Mouse (Mus musculus) MEL (cell line): ENCODE measurements around the gene Stk10. TPM values are rescaled to one million over a fixed set of nuclear protein-coding genes. Genes with fewer than 3 reads are reported as not detected.

ENCODE experiments used
- DNase-seq: peaks from one replicate; pipeline ENCODE4 v3.0.0; 2011; ENCODE audit warnings: low read depth, low spot score
- H3K27ac ChIP-seq: 2 replicates; pipeline ENCODE4 v1.5.1; 2012; ENCODE audit warnings: low read depth, mild to moderate bottlenecking, control low read depth, low read length, moderate library complexity; ENCODE audit not compliant: control insufficient read depth
- H3K27me3 ChIP-seq, 2 experiments: fragments of 150-350 bp in 1 of 2; sonication (generic) in 1 of 2; 2 replicates each; pipeline ENCODE4 v1.6.1; 2012; ENCODE audit warnings: low read length in 2 of 2, mild to moderate bottlenecking in 2 of 2, improper control_type of control experiment in 1 of 2, moderate library complexity in 1 of 2; ENCODE audit not compliant: insufficient read depth in 2 of 2, control insufficient read depth in 1 of 2
- H3K36me3 ChIP-seq, 2 experiments: 2 replicates each; pipeline ENCODE4 v1.6.1; 2012 to 2014; ENCODE audit warnings: low read length in 2 of 2, improper control_type of control experiment in 1 of 2, inconsistent platforms in 1 of 2, mild to moderate bottlenecking in 1 of 2; ENCODE audit not compliant: insufficient read depth in 2 of 2, control insufficient read depth in 1 of 2
- H3K4me1 ChIP-seq, 2 experiments: fragments of 150-350 bp in 1 of 2; sonication (generic) in 1 of 2; 2 replicates each; pipeline ENCODE4 v1.6.1; 2012; ENCODE audit warnings: low read length in 2 of 2, improper control_type of control experiment in 1 of 2, mild to moderate bottlenecking in 1 of 2; ENCODE audit not compliant: insufficient read depth in 2 of 2, control insufficient read depth in 1 of 2
- H3K4me3 ChIP-seq, 2 experiments: fragments of 150-350 bp in 1 of 2; sonication (generic) in 1 of 2; 2 replicates each; pipeline ENCODE4 v1.5.1; 2012; ENCODE audit warnings: low read depth in 2 of 2, low read length in 2 of 2, mild to moderate bottlenecking in 2 of 2, moderate library complexity in 2 of 2, control low read depth in 1 of 2, improper control_type of control experiment in 1 of 2; ENCODE audit not compliant: control insufficient read depth in 1 of 2, insufficient read depth in 1 of 2
- H3K79me2 ChIP-seq: 2 replicates; pipeline ENCODE4 v1.6.1; 2012; ENCODE audit warnings: mild to moderate bottlenecking, low read length, moderate library complexity; ENCODE audit not compliant: control insufficient read depth, poor library complexity, insufficient read depth
- H3K9ac ChIP-seq: 2 replicates; pipeline ENCODE4 v1.6.1; 2012; ENCODE audit warnings: low read depth, mild to moderate bottlenecking, control low read depth, low read length, moderate library complexity; ENCODE audit not compliant: control insufficient read depth, poor library complexity, severe bottlenecking
- H3K9me3 ChIP-seq: fragments of 150-350 bp; sonication (generic); replicated peaks from 2 replicates; pipeline ENCODE4 v1.6.1; 2012; ENCODE audit warnings: mild to moderate bottlenecking, low read length, improper control_type of control experiment, moderate library complexity; ENCODE audit not compliant: insufficient read depth
- BHLHE40 ChIP-seq: IDR thresholded peaks from 2 replicates; pipeline ENCODE4 v1.6.1; 2012; ENCODE audit warnings: low read depth, mild to moderate bottlenecking, inconsistent platforms, low read length, improper control_type of control experiment, borderline replicate concordance
- CHD2 ChIP-seq: IDR thresholded peaks from 2 replicates; pipeline ENCODE4 v1.6.1; 2011; ENCODE audit warnings: low read length, improper control_type of control experiment
- CTCF ChIP-seq, 3 experiments: IDR thresholded peaks in 2 of 3; conservative IDR thresholded peaks in 1 of 3; 2 replicates each; pipeline ENCODE4 v1.5.1; 2011 to 2012; ENCODE audit warnings: low read length in 3 of 3, low read depth in 2 of 3, mild to moderate bottlenecking in 2 of 3, improper control_type of control experiment in 1 of 3, inconsistent platforms in 1 of 3, mixed read lengths in 1 of 3, moderate library complexity in 1 of 3; ENCODE audit not compliant: control insufficient read depth in 1 of 3, insufficient read depth in 1 of 3, poor library complexity in 1 of 3, severe bottlenecking in 1 of 3
- ELF1 ChIP-seq: IDR thresholded peaks from 2 replicates; pipeline ENCODE4 v1.6.1; 2014; ENCODE audit warnings: low read depth, mild to moderate bottlenecking, inconsistent platforms, low read length, improper control_type of control experiment, moderate library complexity
- GATA1 ChIP-seq: IDR thresholded peaks from 2 replicates; pipeline ENCODE4 v1.6.1; 2011; ENCODE audit warnings: low read depth, low read length, improper control_type of control experiment
- HCFC1 ChIP-seq: IDR thresholded peaks from 2 replicates; pipeline ENCODE4 v1.6.1; 2012; ENCODE audit warnings: low read depth, mild to moderate bottlenecking, inconsistent platforms, low read length, improper control_type of control experiment, moderate library complexity
- MAFK ChIP-seq: IDR thresholded peaks from 2 replicates; pipeline ENCODE4 v1.6.1; 2011; ENCODE audit warnings: low read depth, mild to moderate bottlenecking, low read length, improper control_type of control experiment, borderline replicate concordance
- MAX ChIP-seq: IDR thresholded peaks from 2 replicates; pipeline ENCODE4 v1.6.1; 2011; ENCODE audit warnings: low read length, improper control_type of control experiment
- MAZ ChIP-seq: IDR thresholded peaks from 2 replicates; pipeline ENCODE4 v1.6.1; 2012; ENCODE audit warnings: low read depth, mild to moderate bottlenecking, inconsistent platforms, low read length, improper control_type of control experiment
- MYC ChIP-seq: IDR thresholded peaks from 2 replicates; pipeline ENCODE4 v1.6.1; 2011; ENCODE audit warnings: low read depth, mild to moderate bottlenecking, low read length, improper control_type of control experiment, moderate library complexity
- NELFE ChIP-seq: IDR thresholded peaks from 2 replicates; pipeline ENCODE4 v1.6.1; 2011; ENCODE audit warnings: low read depth, low read length, improper control_type of control experiment
- NRF1 ChIP-seq: IDR thresholded peaks from 2 replicates; pipeline ENCODE4 v1.6.1; 2014; ENCODE audit warnings: low read depth, mild to moderate bottlenecking, inconsistent platforms, low read length, improper control_type of control experiment, moderate library complexity; ENCODE audit not compliant: poor library complexity, insufficient read depth, severe bottlenecking
- POLR2A ChIP-seq, 2 experiments: IDR thresholded peaks; 2 replicates each; pipeline ENCODE4 v1.6.1; 2011 to 2012; ENCODE audit warnings: low read length in 2 of 2, mild to moderate bottlenecking in 2 of 2, control low read depth in 1 of 2, improper control_type of control experiment in 1 of 2, low read depth in 1 of 2, moderate library complexity in 1 of 2; ENCODE audit not compliant: control insufficient read depth in 1 of 2, insufficient read depth in 1 of 2, poor library complexity in 1 of 2
- POLR2AphosphoS5 ChIP-seq: IDR thresholded peaks from 2 replicates; pipeline ENCODE4 v1.6.1; 2012; ENCODE audit warnings: low read depth, borderline replicate concordance, mild to moderate bottlenecking, inconsistent platforms, low read length, moderate library complexity, mixed read lengths
- RAD21 ChIP-seq: IDR thresholded peaks from 2 replicates; pipeline ENCODE4 v1.6.1; 2011; ENCODE audit warnings: mild to moderate bottlenecking, low read depth, low read length, improper control_type of control experiment
- SIN3A ChIP-seq: IDR thresholded peaks from 2 replicates; pipeline ENCODE4 v1.6.1; 2012; ENCODE audit warnings: low read length, improper control_type of control experiment, inconsistent platforms
- SMC3 ChIP-seq: IDR thresholded peaks from 2 replicates; pipeline ENCODE4 v1.6.1; 2011; ENCODE audit warnings: low read depth, low read length, improper control_type of control experiment
- TAL1 ChIP-seq: IDR thresholded peaks from 2 replicates; pipeline ENCODE4 v1.6.1; 2012; ENCODE audit warnings: mild to moderate bottlenecking, inconsistent platforms, low read length, moderate library complexity, mixed read lengths
- TBP ChIP-seq: IDR thresholded peaks from 2 replicates; pipeline ENCODE4 v1.8.0; 2011; ENCODE audit warnings: low read depth, low read length, improper control_type of control experiment
- UBTF ChIP-seq: IDR thresholded peaks from 2 replicates; pipeline ENCODE4 v1.6.1; 2012; ENCODE audit warnings: low read depth, mild to moderate bottlenecking, inconsistent platforms, low read length, improper control_type of control experiment, moderate library complexity, borderline replicate concordance; ENCODE audit not compliant: insufficient read depth
- USF1 ChIP-seq: IDR thresholded peaks from 2 replicates; pipeline ENCODE4 v1.6.1; 2014; ENCODE audit warnings: low read depth, mild to moderate bottlenecking, inconsistent platforms, low read length, improper control_type of control experiment, moderate library complexity
- USF2 ChIP-seq, 2 experiments: IDR thresholded peaks; 2 replicates each; pipeline ENCODE4 v1.6.1; 2011 to 2012; ENCODE audit warnings: improper control_type of control experiment in 2 of 2, low read length in 2 of 2, borderline replicate concordance in 1 of 2, inconsistent platforms in 1 of 2, low read depth in 1 of 2, mild to moderate bottlenecking in 1 of 2; ENCODE audit not compliant: insufficient read depth in 1 of 2
- ZMIZ1 ChIP-seq: IDR thresholded peaks from 2 replicates; pipeline ENCODE4 v1.6.1; 2012; ENCODE audit warnings: low read depth, mild to moderate bottlenecking, inconsistent platforms, low read length, improper control_type of control experiment, moderate library complexity
- ZNF384 ChIP-seq: IDR thresholded peaks from 2 replicates; pipeline ENCODE4 v1.6.1; 2012; ENCODE audit warnings: low read depth, mild to moderate bottlenecking, inconsistent platforms, low read length, improper control_type of control experiment
- polyA plus RNA-seq, 2 experiments: library from polyadenylated mRNA; stranded (reverse) in 1 of 2; unstranded in 1 of 2; fragments of >175 nt in 1 of 2; fragments of >200 nt in 1 of 2; gene quantifications; 2 replicates each; pipeline versions ENCODE4 v1.2.1 to v1.2.4; 2012; ENCODE audit warnings: low replicate concordance in 2 of 2, low read depth in 1 of 2; ENCODE audit not compliant: insufficient read length in 2 of 2, insufficient read depth in 1 of 2, missing spikeins in 1 of 2
- total RNA-seq: library from RNA; depleted of rRNA; stranded (reverse); fragments of 300-350 nt; gene quantifications from 2 replicates; pipeline ENCODE4 v1.2.3, GENCODE M21; 2012

Stk10 gene
- total and polyA plus RNA-seq, 3 experiments, result 10.8 to 14.4 TPM; not detected in 1

DNA sequence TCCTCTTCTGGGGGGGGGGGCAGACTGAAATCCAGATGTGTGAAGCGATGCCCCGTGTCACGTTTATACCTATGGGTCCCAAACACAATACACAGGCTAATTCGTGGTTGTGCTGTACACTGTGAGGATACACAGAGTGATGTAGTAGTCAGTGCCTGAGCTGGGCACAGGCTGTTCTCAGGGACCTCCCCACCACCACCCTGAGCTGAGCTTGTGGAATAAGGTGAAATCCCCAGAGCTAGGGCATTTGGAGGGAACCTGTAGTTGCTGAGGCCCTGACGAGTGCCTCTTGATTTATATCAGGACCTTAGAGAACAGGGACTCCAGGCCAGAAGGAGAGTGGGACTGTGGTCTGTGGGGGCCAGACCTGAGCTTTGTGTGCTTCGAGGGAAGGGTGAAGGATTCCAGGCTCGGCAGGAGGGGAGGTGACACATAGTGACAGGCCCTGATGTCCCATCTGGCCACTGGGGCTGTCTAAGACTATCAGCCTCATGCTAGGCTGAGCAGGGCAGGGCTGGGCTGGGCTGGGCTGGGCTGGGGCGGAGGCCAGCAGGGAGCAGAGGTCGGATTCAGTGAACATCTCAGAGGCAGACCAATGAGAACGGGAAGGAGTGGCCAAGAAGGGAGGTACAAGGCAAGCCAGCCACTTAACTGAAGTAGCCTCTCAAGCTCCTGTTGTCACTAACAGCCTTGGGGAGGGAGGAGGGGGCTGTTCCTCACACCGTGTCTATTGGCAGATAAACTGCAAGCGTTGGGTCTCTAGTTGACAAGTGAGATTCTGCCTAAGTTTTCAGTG lies 68.6 kb downstream of the Stk10 start:
- no peak overlapping the region for H3K9ac ChIP-seq
- H3K27me3 ChIP-seq, result no peaks in the 10 kb centered on the region
- H3K4me3 ChIP-seq, result no peak overlapping the region
- no peak overlapping the region for H3K27ac ChIP-seq
- H3K4me1 ChIP-seq, result no peaks in the 10 kb centered on the region
- no peak for DNase-seq
- H3K9me3 ChIP-seq, result no peaks in the 10 kb centered on the region
- no peak for TF ChIP-seq BHLHE40
- no peak for TF ChIP-seq NELFE
- TF ChIP-seq CHD2, result no peak
- TF ChIP-seq CTCF (IDR thresholded peaks at IDR 0.05 in 2 of 3, conservative IDR thresholded peaks at IDR 0.05 in 1 of 3; ENCODE audit: control insufficient read depth in 1 of 3, insufficient read depth in 1 of 3, low read depth in 2 of 3, low read length in 3 of 3, poor library complexity in 1 of 3, severe bottlenecking in 1 of 3), result no peak
- TF ChIP-seq ELF1, result no peak
- no peak for TF ChIP-seq POLR2AphosphoS5
- no peaks in the 10 kb centered on the region for H3K36me3 ChIP-seq
- no peaks in the 10 kb centered on the region for H3K79me2 ChIP-seq

DNA sequence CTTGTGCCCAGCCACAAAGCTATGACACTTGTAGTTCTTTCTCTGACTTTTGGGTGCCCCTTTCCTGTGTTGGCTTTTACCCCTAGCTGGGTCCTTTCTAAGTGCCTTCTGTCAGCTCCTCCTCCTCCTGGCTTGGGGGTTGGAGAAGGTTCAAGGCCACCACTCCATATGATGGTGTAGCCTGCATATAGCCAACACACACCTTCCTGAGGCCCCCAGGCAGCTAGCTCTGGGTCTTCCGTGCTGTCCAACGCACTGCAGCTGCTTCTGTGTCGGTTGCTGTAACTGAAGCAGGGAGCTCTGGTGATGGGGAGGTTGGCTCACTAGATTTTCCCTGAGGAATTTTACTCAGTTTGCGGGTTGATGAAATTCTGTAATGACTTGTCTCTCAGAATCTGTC lies 71.6 kb downstream of the Stk10 start:
- 0 out of 4 replicates have a peak, but pooled peaks cover 0 to 3% of the 10 kb centered on the region in 2 experiments for H3K36me3 ChIP-seq

DNA sequence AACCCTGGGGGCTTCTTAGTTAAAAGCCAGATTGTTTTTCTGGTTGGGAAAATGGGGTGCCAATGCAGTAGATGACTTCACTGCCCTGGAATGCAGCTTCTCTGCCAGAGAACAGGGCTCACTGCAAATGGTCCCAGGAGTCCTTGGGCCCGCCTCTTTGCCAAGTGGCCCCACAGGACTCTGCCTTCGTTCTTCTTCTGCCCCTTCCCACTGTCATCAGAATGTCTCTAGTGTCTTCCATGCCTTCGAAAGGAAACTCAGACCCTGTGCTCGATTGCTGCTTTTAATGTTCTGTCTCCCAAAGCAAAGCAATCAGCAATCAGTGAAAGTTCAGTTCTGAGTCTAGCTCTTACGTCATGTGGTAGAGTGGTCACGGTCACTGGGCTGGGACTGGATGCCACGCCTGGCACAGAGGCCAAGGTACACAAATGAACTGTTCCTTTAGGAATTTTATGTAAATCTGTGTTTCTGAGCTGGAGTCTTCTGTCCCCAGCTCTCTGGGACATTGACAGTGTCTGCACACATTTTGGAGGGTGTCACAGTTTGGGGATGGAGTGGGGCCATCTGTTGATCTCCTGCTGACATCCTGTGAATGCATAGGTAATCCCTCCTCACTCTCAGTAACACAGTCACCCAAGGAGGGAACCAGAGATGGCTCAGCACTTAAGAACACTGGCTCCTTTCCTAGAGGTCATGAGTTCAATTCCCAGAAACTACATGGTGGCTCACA lies 72.2 kb downstream of the Stk10 start:
- 0 out of 4 replicates have a peak, but pooled peaks cover 0 to 3% of the 10 kb centered on the region in 2 experiments for H3K36me3 ChIP-seq
- no peak overlapping the region for H3K27ac ChIP-seq
- no peaks in the 10 kb centered on the region for H3K79me2 ChIP-seq
- H3K4me1 ChIP-seq, result no peaks in the 10 kb centered on the region
- no peak for DNase-seq
- H3K27me3 ChIP-seq, result no peaks in the 10 kb centered on the region
- H3K9me3 ChIP-seq, result no peaks in the 10 kb centered on the region
- H3K9ac ChIP-seq, result no peak overlapping the region
- no peak overlapping the region for H3K4me3 ChIP-seq
- TF ChIP-seq MYC (no peak), TBP (no peak), POLR2AphosphoS5 (no peak), SIN3A (no peak), GATA1 (no peak), RAD21 (no peak), USF2 (IDR thresholded peaks at IDR 0.05; ENCODE audit: borderline replicate concordance in 1 of 2, insufficient read depth in 1 of 2, low read depth in 1 of 2, low read length in 2 of 2) (no peak), CHD2 (no peak), SMC3 (no peak), ZNF384 (no peak), TAL1 (no peak), USF1 (no peak), ZMIZ1 (no peak), MAFK (no peak), NELFE (no peak), MAX (no peak), HCFC1 (no peak), POLR2A (IDR thresholded peaks at IDR 0.05; ENCODE audit: control insufficient read depth in 1 of 2, insufficient read depth in 1 of 2, low read depth in 1 of 2, low read length in 2 of 2, poor library complexity in 1 of 2) (no peak)

More for the DNA sequence above, 71.6 kb downstream of the Stk10 start:
- H3K79me2 ChIP-seq, result no peaks in the 10 kb centered on the region
- no peak overlapping the region for H3K9ac ChIP-seq
- no peaks in the 10 kb centered on the region for H3K27me3 ChIP-seq
- no peak overlapping the region for H3K27ac ChIP-seq
- no peaks in the 10 kb centered on the region for H3K9me3 ChIP-seq
- no peak for DNase-seq
- no peak overlapping the region for H3K4me3 ChIP-seq
- no peaks in the 10 kb centered on the region for H3K4me1 ChIP-seq
- TF ChIP-seq CTCF (IDR thresholded peaks at IDR 0.05 in 2 of 3, conservative IDR thresholded peaks at IDR 0.05 in 1 of 3; ENCODE audit: control insufficient read depth in 1 of 3, insufficient read depth in 1 of 3, low read depth in 2 of 3, low read length in 3 of 3, poor library complexity in 1 of 3, severe bottlenecking in 1 of 3) (no peak), NELFE (no peak), NRF1 (no peak), MAZ (no peak), USF1 (no peak), UBTF (no peak)
